8 mouse cellular contexts compared by ENCODE assay signal in the genomic region with DNA sequence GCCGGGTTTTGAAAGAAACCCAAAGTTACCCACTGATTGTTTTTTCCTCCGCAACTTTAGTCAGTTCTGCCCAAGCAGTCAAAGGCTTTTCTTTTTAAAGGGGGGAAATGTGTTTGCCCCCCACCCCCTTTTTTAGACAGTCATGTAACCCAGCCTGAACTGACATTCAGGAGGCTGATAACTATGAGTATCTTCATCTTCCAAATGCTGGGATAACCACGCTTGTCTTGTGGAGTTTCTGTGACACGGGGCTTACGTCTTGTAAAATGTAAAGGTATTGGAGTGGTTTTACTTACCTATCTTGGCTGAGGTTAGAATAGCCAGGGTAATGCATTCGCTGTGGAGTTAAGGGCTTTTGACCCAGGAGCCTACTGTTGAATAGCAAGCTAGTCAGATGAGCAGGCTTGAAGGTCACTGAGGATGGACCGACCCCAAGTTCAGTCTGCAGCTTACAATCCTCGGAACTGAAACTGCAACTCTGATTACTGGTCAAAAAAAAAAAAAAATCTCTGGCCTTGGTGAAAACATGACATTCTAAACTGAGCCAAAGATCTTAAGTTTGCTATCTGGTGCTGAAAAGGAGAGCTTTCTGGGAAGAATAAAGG. TPM values are rescaled to one million over a fixed set of nuclear protein-coding genes. Genes with fewer than 3 reads are reported as not detected.
DNase-seq lines count a peak whose midpoint lies in the region; ATAC-seq and TF ChIP-seq lines count a peak whose summit lies in the region.

TSS of gene Cisd2 (minus strand) at position 318 of the 605 bp plus-strand sequence.

- peak within 1 kb of the TSS; percentile 77 for H3K9ac ChIP-seq in embryonic facial prominence, embryonic 12.5 days
- peak within 1 kb of the TSS; percentile 76 for H3K9ac ChIP-seq in heart, embryonic 14.5 days (ENCODE audit: low read length)

- WGBS in embryonic facial prominence, embryonic 12.5 days, result 5% methylated on average over 8 of the region's 8 CpGs
- WGBS in heart, embryonic 14.5 days, result under 1% methylated on average over 8 of the region's 8 CpGs
- 5% methylated on average over 8 of the region's 8 CpGs for WGBS in midbrain, embryonic 10.5 days

- H3K36me3 ChIP-seq in E14TG2a.4 (ENCODE audit: insufficient read depth, low read length), result peaks cover 4% of the 10 kb centered on the region; the same call in 1 of the 2 replicates
- no peaks in the 10 kb centered on the region for H3K36me3 ChIP-seq in embryonic facial prominence, embryonic 12.5 days
- no peaks in the 10 kb centered on the region for H3K36me3 ChIP-seq in heart, embryonic 14.5 days (ENCODE audit: control insufficient read depth, insufficient read depth, low read length)
- H3K36me3 ChIP-seq in midbrain, embryonic 10.5 days, result 0 out of 2 replicates have a peak, but pooled peaks cover 2% of the 10 kb centered on the region

- peak within 1 kb of the TSS; percentile 72 for H3K4me2 ChIP-seq in embryonic facial prominence, embryonic 12.5 days (replicated peaks)
- H3K4me2 ChIP-seq in heart, embryonic 14.5 days (ENCODE audit: low read length), result peak within 1 kb of the TSS; percentile 72

- H3K9me3 ChIP-seq in E14TG2a.4 (ENCODE audit: low read length), result no peaks in the 10 kb centered on the region
- H3K9me3 ChIP-seq in embryonic facial prominence, embryonic 12.5 days, result no peaks in the 10 kb centered on the region
- no peaks in the 10 kb centered on the region for H3K9me3 ChIP-seq in heart, embryonic 14.5 days (ENCODE audit: control insufficient read depth, low read length)
- no peaks in the 10 kb centered on the region for H3K9me3 ChIP-seq in midbrain, embryonic 10.5 days (replicated peaks)

- no peak for TF ChIP-seq CTCF in E14TG2a.4 (conservative IDR thresholded peaks at IDR 0.05; ENCODE audit: low read length)

- peak within 1 kb of the TSS; percentile 87 for H3K4me3 ChIP-seq in E14TG2a.4 (replicated peaks; ENCODE audit: low read length)
- peak within 1 kb of the TSS; percentile 66 for H3K4me3 ChIP-seq in embryonic facial prominence, embryonic 12.5 days
- H3K4me3 ChIP-seq in heart, embryonic 14.5 days (ENCODE audit: control insufficient read depth in 1 of 2, insufficient read depth in 1 of 2, low read depth in 1 of 2, low read length in 2 of 2), result peak within 1 kb of the TSS; percentile 64 to 67
- H3K4me3 ChIP-seq in midbrain, embryonic 10.5 days, result peak within 1 kb of the TSS; percentile 76

- peaks cover 26% of the 10 kb centered on the region for H3K4me1 ChIP-seq in E14TG2a.4 (replicated peaks; ENCODE audit: low read depth, low read length)
- peaks cover 13% of the 10 kb centered on the region; the same call in 1 of the 2 replicates for H3K4me1 ChIP-seq in embryonic facial prominence, embryonic 12.5 days
- H3K4me1 ChIP-seq in heart, embryonic 14.5 days (ENCODE audit: control insufficient read depth in 2 of 2, insufficient read depth in 2 of 2, low read length in 2 of 2), result peaks cover 0 to 11% of the 10 kb centered on the region in 2 experiments; a peak in 2 of 4 replicates
- peaks cover 25% of the 10 kb centered on the region for H3K4me1 ChIP-seq in midbrain, embryonic 10.5 days

- ATAC-seq in embryonic facial prominence, embryonic 12.5 days (ENCODE audit: insufficient number of reproducible peaks, insufficient read depth, low FRiP score, low TSS enrichment), result no peak
- no peak for ATAC-seq in heart, embryonic 14.5 days (ENCODE audit: insufficient number of reproducible peaks, insufficient read depth, low FRiP score, low read depth)

- no peaks in the 10 kb centered on the region for H3K27me3 ChIP-seq in E14TG2a.4 (ENCODE audit: insufficient read depth, low read length)
- H3K27me3 ChIP-seq in embryonic facial prominence, embryonic 12.5 days, result no peaks in the 10 kb centered on the region
- no peaks in the 10 kb centered on the region for H3K27me3 ChIP-seq in heart, embryonic 14.5 days (ENCODE audit: control insufficient read depth, insufficient read depth, low read length)
- H3K27me3 ChIP-seq in midbrain, embryonic 10.5 days (ENCODE audit: low read depth, poor library complexity, severe bottlenecking), result no peaks in the 10 kb centered on the region

- peak within 1 kb of the TSS; percentile 94 for H3K27ac ChIP-seq in embryonic facial prominence, embryonic 12.5 days
- peak within 1 kb of the TSS; percentile 92 to 95 for H3K27ac ChIP-seq in heart, embryonic 14.5 days (replicated peaks in 1 of 2; ENCODE audit: control insufficient read depth in 1 of 2, insufficient read depth in 1 of 2, low read depth in 2 of 2, low read length in 2 of 2)
- peak within 1 kb of the TSS; percentile 98 for H3K27ac ChIP-seq in midbrain, embryonic 10.5 days (replicated peaks)

- DNase-seq in 416B (ENCODE audit: low read depth), result peak; percentile 42
- peak; percentile 40 to 73 for DNase-seq in kidney, postnatal 25 days
- no peak for DNase-seq in midbrain, embryonic 10.5 days (ENCODE audit: low spot score)
- no peak for DNase-seq in thymus, postnatal 10 days (ENCODE audit: low spot score in 2 of 2)
- DNase-seq in ovary, adult 18-20 months (ENCODE audit: low spot score), result no peak

RNA-seq across cellular contexts. Expression of gene Cisd2, which starts in this region (rescaled TPM):
- 71.3 and 74.0 TPM in 2 replicates for polyA plus RNA-seq in embryonic facial prominence, embryonic 12.5 days (2016; fragmentation: Nextera tagmentation; extraction: Ambion mirVana)
- 47.2 and 49.8 TPM in 2 replicates for polyA plus RNA-seq in heart, embryonic 14.5 days (2014; fragmentation: Nextera tagmentation; extraction: Ambion mirVana)
- 87.4 and 94.2 TPM in 2 replicates for polyA plus RNA-seq in midbrain, embryonic 10.5 days (2016; fragmentation: Nextera tagmentation; extraction: Ambion mirVana)

Comparison
In these comparisons a context has a peak if more than half of its experiments do, and no peak if none do; other contexts are left out.
1. DNase-seq: peak in 416B (single experiment) and kidney, postnatal 25 days (2 of 2); none in midbrain, embryonic 10.5 days (single experiment), thymus, postnatal 10 days (0 of 2) and ovary, adult 18-20 months (single experiment).
2. Peak in every context shown above with its lines, with median percentiles within 50 percentile points of each other: H3K4me3 ChIP-seq and H3K27ac ChIP-seq.